Mouse (Mus musculus) heart, embryonic 10.5 days (tissue): ENCODE measurements at regions not wholly inside any gene's neighbourhood (a gene's known extent, or its start where the extent isn't known, plus 50 kb on each side); places are given as distances from the start of the nearest gene placed in this dataset.
A peak's percentile ranks its signal among the peaks of the same experiment; 100 is the strongest.

ENCODE experiments used
- DNase-seq: peaks from one replicate; pipeline ENCODE4 v3.0.0-alpha.2; 2017; ENCODE audit warnings: low spot score
- H3K27ac ChIP-seq: fragments of 300-500 bp; sonication (generic); 2 replicates; pipeline ENCODE4 v1.5.1; 2016; ENCODE audit warnings: mild to moderate bottlenecking
- H3K27me3 ChIP-seq: fragments of 300-500 bp; sonication (generic); 2 replicates; pipeline ENCODE4 v1.6.1; 2016; ENCODE audit warnings: mild to moderate bottlenecking; ENCODE audit not compliant: poor library complexity, insufficient read depth, severe bottlenecking
- H3K36me3 ChIP-seq: fragments of 300-500 bp; sonication (generic); 2 replicates; pipeline ENCODE4 v1.6.1; 2016; ENCODE audit warnings: mild to moderate bottlenecking, moderate library complexity
- H3K4me1 ChIP-seq: fragments of 300-500 bp; sonication (generic); 2 replicates; pipeline ENCODE4 v1.6.1; 2016; ENCODE audit warnings: mild to moderate bottlenecking
- H3K4me3 ChIP-seq: fragments of 300-500 bp; sonication (generic); 2 replicates; pipeline ENCODE4 v1.5.1; 2016; ENCODE audit warnings: mild to moderate bottlenecking, moderate library complexity
- H3K9me3 ChIP-seq: fragments of 300-500 bp; sonication (generic); 2 replicates; pipeline ENCODE4 v1.6.1; 2016; ENCODE audit warnings: mild to moderate bottlenecking, moderate library complexity
- WGBS: fragments of 180-500 bp; shearing (Covaris S2); methylation state at CpG from one replicate; pipeline ENCODE4 v1.1.7; 2016; 5-methylcytosine and 5-hydroxymethylcytosine counted together

DNA sequence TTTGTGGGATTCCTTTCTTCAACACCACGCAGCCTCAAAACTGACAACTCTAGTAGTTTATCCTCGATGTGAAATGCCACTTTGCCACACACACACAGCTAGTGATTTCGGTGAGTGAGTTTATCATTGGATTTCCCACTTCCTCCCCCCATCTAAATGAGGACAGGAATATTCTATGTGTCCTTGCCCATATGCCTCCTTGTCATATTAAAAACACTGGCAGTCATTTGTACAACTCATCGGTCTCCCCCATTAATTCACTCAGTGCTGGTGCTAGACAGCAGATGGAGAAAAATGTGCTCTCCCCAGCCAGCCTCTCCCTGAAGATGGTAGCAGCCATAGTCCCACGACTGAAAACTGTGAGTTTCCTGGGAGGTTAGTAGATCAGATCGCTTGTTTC, 496.0 kb upstream of the Sox11 start:
- WGBS = 81% methylated on average over 6 of the region's 6 CpGs
- Histone ChIP-seq H3K4me1 (no peaks in the 10 kb centered on the region), H3K9me3 (no peaks in the 10 kb centered on the region), H3K27me3 (no peaks in the 10 kb centered on the region), H3K4me3 (no peak overlapping the region), H3K27ac (no peak overlapping the region), H3K36me3 (no peaks in the 10 kb centered on the region)
- DNase-seq = no peak

DNA sequence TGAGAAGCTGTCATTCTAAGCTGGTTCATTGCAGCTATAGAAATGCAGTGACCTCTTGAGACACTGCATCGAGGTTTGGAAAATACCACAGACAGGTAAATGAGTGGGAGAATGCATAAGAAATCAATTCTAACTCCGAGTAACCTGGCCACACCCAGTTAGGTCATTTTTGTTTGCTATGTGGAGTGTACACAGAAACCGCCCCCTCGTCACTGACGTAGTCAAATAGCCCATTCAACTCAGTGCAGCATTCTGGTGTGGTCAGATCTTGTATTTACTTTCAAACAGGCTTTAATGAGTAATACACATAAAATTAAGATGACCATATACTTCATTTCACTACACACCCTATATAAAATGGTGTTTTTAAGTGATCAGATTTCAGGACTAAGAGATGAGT, 483.8 kb upstream of the Sox11 start:
- no peak overlapping the region for H3K4me3 ChIP-seq
- no peak for DNase-seq

DNA sequence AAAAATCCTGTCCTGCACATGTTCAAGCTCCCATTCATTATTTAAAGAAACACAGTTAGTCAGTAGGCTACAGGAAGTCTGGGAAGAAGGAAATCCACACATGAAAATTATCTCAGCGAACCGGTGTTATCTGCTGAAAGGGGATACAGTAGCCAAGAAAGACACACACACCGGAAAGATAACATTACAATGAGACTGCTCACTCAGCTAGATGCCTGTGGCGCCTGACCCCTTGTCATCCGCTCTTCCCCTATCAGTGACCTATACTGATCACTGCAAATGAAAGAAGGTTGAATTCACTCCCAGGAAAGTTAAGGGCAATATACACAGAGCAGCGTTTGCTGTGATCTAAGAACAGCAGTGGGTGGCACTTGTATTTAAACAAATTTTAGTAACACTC, 481.0 kb upstream of the Sox11 start:
- peaks cover 11% of the 10 kb centered on the region for H3K4me1 ChIP-seq
- no peak for DNase-seq
- H3K9me3 ChIP-seq = no peaks in the 10 kb centered on the region
- no peak overlapping the region for H3K4me3 ChIP-seq
- H3K27ac ChIP-seq = no peak overlapping the region
- no peaks in the 10 kb centered on the region for H3K36me3 ChIP-seq
- 9% methylated on average over 6 of the region's 6 CpGs for WGBS
- H3K27me3 ChIP-seq = no peaks in the 10 kb centered on the region

More for the DNA sequence above, 483.8 kb upstream of the Sox11 start:
- Histone ChIP-seq H3K36me3 (no peaks in the 10 kb centered on the region), H3K27ac (no peak overlapping the region), H3K9me3 (no peaks in the 10 kb centered on the region), H3K27me3 (no peaks in the 10 kb centered on the region), H3K4me1 (peaks cover 11% of the 10 kb centered on the region)
- WGBS = 78% methylated on average over 5 of the region's 5 CpGs

DNA sequence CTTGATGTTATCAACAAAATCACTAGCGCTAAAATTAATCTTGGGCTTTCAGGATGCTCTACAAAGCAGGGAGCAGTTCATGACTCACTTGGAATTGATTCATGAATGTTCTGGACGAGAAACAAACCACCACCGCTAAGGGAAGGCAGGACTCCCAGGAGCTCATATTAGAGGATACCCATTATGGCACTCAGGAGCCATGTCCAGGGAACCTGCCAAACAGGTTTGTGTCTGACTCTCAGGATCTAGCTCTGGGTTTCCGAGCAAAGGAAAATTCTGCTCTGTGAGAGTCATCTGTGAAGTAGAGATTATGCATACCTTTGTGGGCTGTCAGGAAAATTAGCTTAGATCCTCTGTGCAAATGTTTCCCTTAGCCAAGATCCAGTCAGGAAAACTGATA, 454.3 kb upstream of the Sox11 start:
- Histone ChIP-seq H3K4me3 (no peak overlapping the region), H3K36me3 (no peaks in the 10 kb centered on the region), H3K4me1 (peaks cover 26% of the 10 kb centered on the region), H3K27me3 (no peaks in the 10 kb centered on the region), H3K27ac (no peak overlapping the region), H3K9me3 (no peaks in the 10 kb centered on the region)
- WGBS = 78% methylated on average over 4 of the region's 4 CpGs
- DNase-seq = no peak

DNA sequence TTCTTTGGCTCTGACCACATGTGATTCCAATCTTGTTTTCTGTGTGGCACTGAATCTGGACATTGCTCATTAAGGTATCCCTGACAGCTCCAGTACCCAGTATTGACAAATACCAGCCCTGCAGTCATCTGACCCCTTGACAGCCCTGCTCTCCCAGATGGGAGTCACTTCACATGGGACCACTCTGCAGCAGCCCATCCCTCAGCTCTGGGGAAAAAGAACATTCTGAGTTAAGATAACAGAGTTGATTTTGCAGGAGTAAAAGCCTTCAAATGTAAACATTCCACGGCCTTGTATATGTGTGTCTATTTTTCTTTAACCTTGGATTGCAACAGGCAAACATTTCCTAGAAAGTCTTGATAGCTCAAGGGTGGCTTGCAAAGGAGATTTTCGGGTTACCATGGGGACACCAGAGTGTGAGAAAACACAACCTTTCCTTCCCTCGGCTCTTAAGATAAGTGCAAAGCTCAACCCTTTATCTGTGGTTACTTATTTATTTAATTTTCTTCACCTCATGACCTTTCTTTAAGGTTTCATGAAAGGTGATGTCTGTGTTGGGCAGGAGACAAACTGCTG, 444.4 kb upstream of the Sox11 start:
- 4% methylated on average over 3 of the region's 3 CpGs for WGBS
- DNase-seq = no peak
- 0 out of 2 replicates have a peak overlapping the region, but pooled peaks have one; percentile 16 for H3K27ac ChIP-seq

DNA sequence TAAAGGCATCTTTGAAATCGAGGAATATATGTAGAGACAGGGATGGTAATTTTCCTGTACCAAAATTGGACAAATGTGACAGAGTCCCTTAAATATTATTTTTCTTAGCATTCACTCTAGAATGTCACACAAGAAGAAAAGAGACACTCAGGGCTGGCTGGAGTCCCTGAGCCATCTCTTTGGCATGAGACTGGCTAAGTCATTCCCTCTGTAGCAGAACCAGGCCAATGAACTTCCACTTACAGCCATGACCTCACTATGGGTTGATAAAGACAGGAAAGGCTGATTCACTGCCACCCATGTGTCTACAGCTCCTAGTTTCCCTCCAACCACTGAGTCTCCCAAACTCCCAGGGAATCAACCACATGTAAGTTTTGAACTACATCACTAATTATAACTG, 438.4 kb upstream of the Sox11 start:
- H3K9me3 ChIP-seq = no peaks in the 10 kb centered on the region
- H3K27me3 ChIP-seq = no peaks in the 10 kb centered on the region
- DNase-seq = no peak
- no peak overlapping the region for H3K27ac ChIP-seq
- no peak overlapping the region for H3K4me3 ChIP-seq
- no peaks in the 10 kb centered on the region for H3K36me3 ChIP-seq
- no peaks in the 10 kb centered on the region for H3K4me1 ChIP-seq
- 73% methylated on average over 1 of the region's 1 CpGs for WGBS

More for the DNA sequence above, 444.4 kb upstream of the Sox11 start:
- H3K4me1 ChIP-seq = peaks cover 18% of the 10 kb centered on the region
- no peaks in the 10 kb centered on the region for H3K36me3 ChIP-seq
- H3K4me3 ChIP-seq = no peak overlapping the region
- no peaks in the 10 kb centered on the region for H3K9me3 ChIP-seq
- no peaks in the 10 kb centered on the region for H3K27me3 ChIP-seq

DNA sequence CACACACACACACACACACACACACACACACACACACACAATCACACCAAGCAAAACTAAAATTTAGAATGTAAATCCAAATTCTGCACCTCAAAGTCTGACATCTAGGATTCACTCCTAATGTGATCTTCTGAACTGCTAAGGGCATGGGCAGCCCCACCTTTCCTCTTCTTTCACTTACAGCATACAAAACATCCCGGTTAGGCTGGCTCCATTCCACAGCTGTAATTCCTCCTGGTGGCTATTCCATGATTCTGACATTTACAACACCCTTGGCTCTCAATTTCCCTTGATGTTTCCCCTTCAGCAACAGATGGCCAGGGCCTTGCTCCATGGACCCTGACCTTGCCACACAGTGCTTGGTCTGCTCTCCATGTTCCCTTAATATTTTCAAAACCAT, 423.6 kb upstream of the Sox11 start:
- 86% methylated on average over 1 of the region's 1 CpGs for WGBS
- Histone ChIP-seq H3K4me1 (no peaks in the 10 kb centered on the region), H3K9me3 (no peaks in the 10 kb centered on the region), H3K4me3 (no peak overlapping the region), H3K27ac (no peak overlapping the region), H3K27me3 (no peaks in the 10 kb centered on the region), H3K36me3 (no peaks in the 10 kb centered on the region)
- DNase-seq = no peak

DNA sequence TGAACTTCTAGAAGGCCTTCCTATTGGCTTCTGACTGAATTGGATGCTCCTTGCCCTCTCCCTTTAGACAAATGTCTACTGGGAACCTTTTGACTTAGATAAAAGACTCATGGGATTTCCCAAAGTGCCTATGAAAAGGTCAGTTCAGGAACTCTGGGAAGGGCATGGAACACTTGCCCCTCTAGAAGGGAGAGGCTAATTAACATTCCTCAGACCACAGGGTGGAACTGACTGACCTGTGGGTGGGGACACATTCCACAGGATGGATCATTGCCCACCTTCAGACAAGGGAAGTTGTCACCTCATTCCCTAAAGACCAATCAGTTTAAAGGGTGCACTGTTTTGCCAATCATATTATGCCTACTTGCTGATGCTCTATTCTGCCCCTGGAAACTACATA, 416.6 kb upstream of the Sox11 start:
- no peak overlapping the region for H3K4me3 ChIP-seq
- no peak overlapping the region for H3K27ac ChIP-seq

DNA sequence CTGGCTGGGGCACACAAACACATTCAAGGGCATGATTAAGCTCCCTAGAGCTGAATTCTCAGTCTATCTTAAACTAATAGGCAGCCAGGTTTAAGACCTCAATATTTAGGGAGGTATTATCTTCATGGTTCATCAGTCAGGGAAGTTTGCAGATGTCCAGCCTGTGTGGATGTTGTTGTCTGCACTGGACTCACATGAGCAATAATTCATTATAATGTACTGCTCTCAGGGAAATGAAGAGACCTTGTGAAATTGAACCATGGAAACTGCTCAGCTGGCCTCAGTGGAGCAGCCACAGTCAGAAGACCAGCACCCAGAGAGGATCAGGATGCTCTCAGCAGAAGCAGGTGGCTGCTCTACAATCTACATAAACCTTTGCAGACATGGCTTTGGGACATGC, 415.3 kb upstream of the Sox11 start:
- no peaks in the 10 kb centered on the region for H3K4me1 ChIP-seq
- no peak overlapping the region for H3K27ac ChIP-seq
- H3K4me3 ChIP-seq = no peak overlapping the region
- no peaks in the 10 kb centered on the region; the same call in 1 of the 2 replicates for H3K9me3 ChIP-seq
- no peak for DNase-seq
- no peaks in the 10 kb centered on the region for H3K27me3 ChIP-seq
- H3K36me3 ChIP-seq = no peaks in the 10 kb centered on the region

More for the DNA sequence above, 416.6 kb upstream of the Sox11 start:
- no peaks in the 10 kb centered on the region for H3K27me3 ChIP-seq
- no peaks in the 10 kb centered on the region; the same call in 1 of the 2 replicates for H3K9me3 ChIP-seq
- no peaks in the 10 kb centered on the region for H3K36me3 ChIP-seq
- no peak for DNase-seq
- H3K4me1 ChIP-seq = no peaks in the 10 kb centered on the region

DNA sequence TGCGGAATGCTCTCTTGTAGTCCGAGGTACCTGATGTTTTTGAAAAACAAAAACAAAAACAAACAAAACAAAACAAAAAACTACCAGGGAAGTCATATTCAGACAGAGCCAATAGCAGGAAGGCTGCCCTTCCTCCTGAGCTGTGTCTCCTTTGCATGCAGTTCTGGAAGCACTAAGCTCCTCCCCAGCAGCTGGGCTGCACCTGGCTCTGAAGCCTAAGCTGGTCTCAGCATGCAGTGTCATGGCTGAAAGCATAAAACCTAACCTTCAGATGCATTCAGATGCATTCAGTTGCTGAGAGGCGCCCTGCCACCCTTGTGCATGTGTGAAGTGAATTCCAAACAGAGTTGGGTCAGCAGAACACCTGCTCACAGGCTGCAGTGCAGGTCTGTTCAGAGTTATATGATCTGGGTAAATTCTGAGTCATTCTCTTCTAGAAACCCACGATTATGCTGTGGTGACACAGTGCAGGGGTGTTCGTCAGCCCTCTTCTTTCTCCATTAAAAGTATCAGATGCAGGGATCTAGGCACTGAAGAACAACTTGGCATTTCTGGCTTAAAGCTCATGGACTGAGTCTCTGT, 382.3 kb upstream of the Sox11 start:
- DNase-seq = no peak
- Histone ChIP-seq H3K27ac (no peak overlapping the region), H3K27me3 (no peaks in the 10 kb centered on the region), H3K4me3 (no peak overlapping the region), H3K4me1 (no peaks in the 10 kb centered on the region), H3K9me3 (no peaks in the 10 kb centered on the region), H3K36me3 (no peaks in the 10 kb centered on the region)
- WGBS = 66% methylated on average over 5 of the region's 5 CpGs

DNA sequence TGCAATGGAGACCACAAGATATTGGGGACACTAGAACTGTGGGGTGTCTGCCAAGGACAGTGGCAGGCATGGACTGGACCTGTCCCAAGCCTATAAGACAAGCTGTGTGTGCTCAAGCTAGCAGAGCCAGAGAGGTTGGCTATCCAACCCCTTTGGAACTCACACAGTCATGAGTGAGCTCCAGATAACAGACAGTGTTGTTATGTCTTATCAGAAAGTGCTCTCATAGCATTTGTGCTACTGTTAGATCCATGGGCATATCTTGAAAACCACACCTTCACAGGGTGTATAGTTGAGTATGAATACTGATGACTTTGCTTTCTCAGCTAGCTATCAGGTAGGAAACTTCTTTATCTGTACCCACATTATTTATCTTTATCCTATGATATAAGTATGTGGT, 338.1 kb upstream of the Sox11 start:
- Histone ChIP-seq H3K27me3 (no peaks in the 10 kb centered on the region), H3K9me3 (no peaks in the 10 kb centered on the region), H3K4me1 (no peaks in the 10 kb centered on the region), H3K36me3 (no peaks in the 10 kb centered on the region), H3K4me3 (no peak overlapping the region), H3K27ac (no peak overlapping the region)
- no peak for DNase-seq

DNA sequence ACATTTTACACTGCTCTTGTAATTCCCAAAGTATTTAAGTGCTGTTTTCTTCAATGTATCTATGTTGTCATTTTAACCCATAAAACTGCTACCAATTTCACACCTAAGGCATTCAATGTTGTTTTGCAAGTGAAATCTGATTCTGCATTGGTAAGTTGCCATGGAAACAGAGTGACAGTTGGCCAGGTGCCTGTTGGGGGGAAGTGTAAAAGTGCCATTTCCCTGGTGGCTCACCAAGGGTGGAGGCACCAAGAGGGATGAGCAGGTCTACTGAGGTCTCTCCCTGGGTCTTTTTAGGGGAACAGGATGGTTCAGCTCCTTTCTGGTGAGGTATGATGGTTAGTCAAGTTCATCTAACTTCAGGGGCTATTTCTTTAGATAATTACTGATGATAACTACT, 331.0 kb upstream of the Sox11 start:
- Histone ChIP-seq H3K4me3 (no peak overlapping the region), H3K9me3 (no peaks in the 10 kb centered on the region), H3K36me3 (no peaks in the 10 kb centered on the region), H3K4me1 (no peaks in the 10 kb centered on the region), H3K27ac (no peak overlapping the region), H3K27me3 (no peaks in the 10 kb centered on the region)
- DNase-seq = no peak

DNA sequence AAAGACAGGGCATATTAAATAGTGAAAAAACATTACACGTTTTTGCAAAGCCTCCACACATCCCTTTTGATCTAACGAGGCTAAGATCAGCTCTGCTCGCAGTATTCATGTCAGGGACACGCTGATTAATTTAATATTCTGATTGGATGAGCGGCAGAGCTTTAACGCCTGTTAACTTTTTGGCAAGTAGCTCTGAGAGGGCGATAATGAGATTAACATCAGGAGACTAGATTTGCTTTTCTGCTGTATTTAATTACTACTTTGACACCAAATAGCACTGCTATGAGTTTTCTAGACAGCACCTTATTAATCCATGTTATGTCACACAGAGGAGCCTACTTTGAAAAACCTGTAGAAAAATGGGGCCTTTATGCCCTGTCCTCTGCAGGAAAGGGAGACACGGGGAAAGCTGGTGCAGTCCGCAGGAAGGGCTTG, 328.3 kb upstream of the Sox11 start:
- H3K36me3 ChIP-seq = no peaks in the 10 kb centered on the region
- no peaks in the 10 kb centered on the region; the same call in 1 of the 2 replicates for H3K4me1 ChIP-seq
- no peak for DNase-seq
- H3K9me3 ChIP-seq = no peaks in the 10 kb centered on the region
- H3K27me3 ChIP-seq = no peaks in the 10 kb centered on the region
- no peak overlapping the region for H3K27ac ChIP-seq
- no peak overlapping the region for H3K4me3 ChIP-seq
- 53% methylated on average over 9 of the region's 9 CpGs for WGBS

DNA sequence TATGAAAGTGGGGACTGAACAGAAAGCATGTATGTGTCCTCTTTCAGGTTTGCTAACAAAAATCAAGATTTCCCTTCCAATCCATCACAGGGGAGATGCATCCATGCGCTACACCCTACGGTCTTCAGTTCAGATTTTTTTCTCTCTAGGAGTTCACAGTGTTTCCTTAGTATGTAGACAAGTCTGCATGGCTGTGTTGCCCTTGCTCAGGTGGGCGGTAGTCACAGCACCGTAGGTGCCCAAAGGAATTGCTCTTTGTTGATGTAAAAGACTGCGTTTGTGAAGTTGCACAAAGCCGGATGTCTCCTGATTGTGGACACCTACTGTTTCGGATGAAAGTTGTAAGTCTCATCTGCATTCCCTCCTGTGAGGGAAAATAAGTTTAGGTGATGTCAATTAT, 327.8 kb upstream of the Sox11 start:
- H3K4me3 ChIP-seq = no peak overlapping the region
- WGBS = 62% methylated on average over 7 of the region's 7 CpGs
- DNase-seq = no peak
- H3K27ac ChIP-seq = no peak overlapping the region
- H3K9me3 ChIP-seq = no peaks in the 10 kb centered on the region
- H3K36me3 ChIP-seq = no peaks in the 10 kb centered on the region
- no peaks in the 10 kb centered on the region for H3K27me3 ChIP-seq
- H3K4me1 ChIP-seq = no peaks in the 10 kb centered on the region; the same call in 1 of the 2 replicates
